ENCODE assay signal across 8 mouse cellular contexts in genomic region chr8:11419232-11419631, GRCm38 (mm10). TPM values are rescaled to one million over a fixed set of nuclear protein-coding genes. Genes with fewer than 3 reads are reported as not detected.
DNase-seq lines count a peak whose midpoint lies in the region; ATAC-seq lines count a peak whose summit lies in the region.

No protein-coding gene starts in this region.

- intact Hi-C loops in left cerebral cortex, postnatal 4 days (cut with DNase I) = no loop called here

- no peak for DNase-seq in forebrain, embryonic 11.5 days (ENCODE audit: low spot score)
- peak; percentile 58 for DNase-seq in MN1 (ENCODE audit: low spot score)
- peak; percentile 87 for DNase-seq in left cerebral cortex, postnatal 4 days
- no peak for DNase-seq in embryo, embryonic 10 days (ENCODE audit: low spot score)

- no peaks in the 10 kb centered on the region for H3K27me3 ChIP-seq in forebrain, embryonic 15.5 days
- H3K27me3 ChIP-seq in forebrain, embryonic 11.5 days (ENCODE audit: control insufficient read depth, insufficient read depth, low read length) = no peaks in the 10 kb centered on the region
- no peaks in the 10 kb centered on the region for H3K27me3 ChIP-seq in embryonic facial prominence, embryonic 13.5 days
- no peaks in the 10 kb centered on the region for H3K27me3 ChIP-seq in heart, embryonic 16.5 days (ENCODE audit: control insufficient read depth, insufficient read depth, low read length)
- H3K27me3 ChIP-seq in stomach, embryonic 15.5 days (replicated peaks) = no peaks in the 10 kb centered on the region

- H3K4me3 ChIP-seq in forebrain, embryonic 15.5 days = no peak overlapping the region
- H3K4me3 ChIP-seq in forebrain, embryonic 11.5 days (ENCODE audit: low read depth, low read length) = no peak overlapping the region
- H3K4me3 ChIP-seq in embryonic facial prominence, embryonic 13.5 days = no peak overlapping the region
- H3K4me3 ChIP-seq in heart, embryonic 16.5 days (ENCODE audit: low read length) = no peak overlapping the region
- H3K4me3 ChIP-seq in stomach, embryonic 15.5 days (replicated peaks) = no peak overlapping the region

- no peaks in the 10 kb centered on the region for H3K36me3 ChIP-seq in forebrain, embryonic 15.5 days
- H3K36me3 ChIP-seq in forebrain, embryonic 11.5 days (ENCODE audit: control insufficient read depth, insufficient read depth, low read length) = no peaks in the 10 kb centered on the region; the same call in 1 of the 2 replicates
- H3K36me3 ChIP-seq in embryonic facial prominence, embryonic 13.5 days = peaks cover 45% of the 10 kb centered on the region
- peaks cover 24% of the 10 kb centered on the region for H3K36me3 ChIP-seq in heart, embryonic 16.5 days (ENCODE audit: control insufficient read depth, insufficient read depth)
- peaks cover 19% of the 10 kb centered on the region; the same call in 1 of the 2 replicates for H3K36me3 ChIP-seq in stomach, embryonic 15.5 days

- no peak overlapping the region for H3K9ac ChIP-seq in forebrain, embryonic 15.5 days (replicated peaks)
- H3K9ac ChIP-seq in forebrain, embryonic 11.5 days (ENCODE audit: low read length) = no peak overlapping the region
- peak overlapping the region; percentile 41; the same call in 1 of the 2 replicates for H3K9ac ChIP-seq in embryonic facial prominence, embryonic 13.5 days
- H3K9ac ChIP-seq in heart, embryonic 16.5 days (ENCODE audit: low read length) = peak overlapping the region; percentile 44
- H3K9ac ChIP-seq in stomach, embryonic 15.5 days = no peak overlapping the region

- peak overlapping the region; percentile 73 for H3K27ac ChIP-seq in forebrain, embryonic 15.5 days (replicated peaks)
- H3K27ac ChIP-seq in forebrain, embryonic 11.5 days (ENCODE audit: low read depth, low read length) = no peak overlapping the region
- H3K27ac ChIP-seq in embryonic facial prominence, embryonic 13.5 days = peak overlapping the region; percentile 28; the same call in 1 of the 2 replicates
- peak overlapping the region; percentile 63 for H3K27ac ChIP-seq in heart, embryonic 16.5 days (ENCODE audit: low read length)
- 0 out of 2 replicates have a peak overlapping the region, but pooled peaks have one; percentile 21 for H3K27ac ChIP-seq in stomach, embryonic 15.5 days

- peaks cover 27% of the 10 kb centered on the region for H3K4me1 ChIP-seq in forebrain, embryonic 15.5 days
- peaks cover 4% of the 10 kb centered on the region; the same call in 1 of the 2 replicates for H3K4me1 ChIP-seq in forebrain, embryonic 11.5 days (replicated peaks; ENCODE audit: control insufficient read depth, insufficient read depth, low read length)
- peaks cover 11% of the 10 kb centered on the region for H3K4me1 ChIP-seq in embryonic facial prominence, embryonic 13.5 days
- H3K4me1 ChIP-seq in heart, embryonic 16.5 days (ENCODE audit: control insufficient read depth, insufficient read depth, low read length) = peaks cover 20% of the 10 kb centered on the region
- H3K4me1 ChIP-seq in stomach, embryonic 15.5 days = 0 out of 2 replicates have a peak, but pooled peaks cover 3% of the 10 kb centered on the region

- H3K4me2 ChIP-seq in forebrain, embryonic 15.5 days (replicated peaks) = peak overlapping the region; percentile 29
- no peak overlapping the region for H3K4me2 ChIP-seq in forebrain, embryonic 11.5 days (ENCODE audit: low read depth, low read length, severe bottlenecking)
- H3K4me2 ChIP-seq in embryonic facial prominence, embryonic 13.5 days = no peak overlapping the region
- peak overlapping the region; percentile 11; the same call in 1 of the 2 replicates for H3K4me2 ChIP-seq in heart, embryonic 16.5 days (ENCODE audit: low read depth, low read length)
- H3K4me2 ChIP-seq in stomach, embryonic 15.5 days = no peak overlapping the region

- 10% methylated on average over 6 of the region's 6 CpGs for WGBS in forebrain, embryonic 15.5 days
- 53% methylated on average over 6 of the region's 6 CpGs for WGBS in forebrain, embryonic 11.5 days
- WGBS in embryonic facial prominence, embryonic 13.5 days = 39% methylated on average over 6 of the region's 6 CpGs
- WGBS in heart, embryonic 16.5 days = 22% methylated on average over 6 of the region's 6 CpGs
- WGBS in stomach, embryonic 15.5 days = 35% methylated on average over 6 of the region's 6 CpGs

- no peaks in the 10 kb centered on the region for H3K9me3 ChIP-seq in forebrain, embryonic 15.5 days
- no peaks in the 10 kb centered on the region for H3K9me3 ChIP-seq in forebrain, embryonic 11.5 days (ENCODE audit: control insufficient read depth, low read length)
- H3K9me3 ChIP-seq in embryonic facial prominence, embryonic 13.5 days = no peaks in the 10 kb centered on the region
- H3K9me3 ChIP-seq in heart, embryonic 16.5 days (replicated peaks; ENCODE audit: control insufficient read depth, low read length) = no peaks in the 10 kb centered on the region
- H3K9me3 ChIP-seq in stomach, embryonic 15.5 days = no peaks in the 10 kb centered on the region

- ATAC-seq in forebrain, embryonic 15.5 days (replicated peaks) = peak; percentile 81
- no peak for ATAC-seq in forebrain, embryonic 11.5 days (replicated peaks; ENCODE audit: low FRiP score)
- 0 out of 2 replicates have a peak, but pooled peaks have one; percentile 40 for ATAC-seq in embryonic facial prominence, embryonic 13.5 days (ENCODE audit: insufficient number of reproducible peaks, insufficient read depth, low FRiP score, low TSS enrichment, low read depth)
- ATAC-seq in heart, embryonic 16.5 days (replicated peaks; ENCODE audit: extremely low read depth, insufficient read depth, low FRiP score) = peak; percentile 78
- ATAC-seq in stomach, embryonic 15.5 days (ENCODE audit: insufficient read depth, low FRiP score, low read depth) = no peak

RNA-seq across cellular contexts. Expression of gene Rab20, which starts 59.3 kb away (rescaled TPM):
- polyA plus RNA-seq in forebrain, embryonic 15.5 days (2015; fragmentation: Nextera tagmentation; extraction: Ambion mirVana) = 0.91 and 1.2 TPM in 2 replicates
- polyA plus RNA-seq in forebrain, embryonic 11.5 days (2014; fragmentation: Nextera tagmentation; extraction: Ambion mirVana) = 0.53 and 0.75 TPM in 2 replicates
- polyA plus RNA-seq in embryonic facial prominence, embryonic 13.5 days (2015; fragmentation: Nextera tagmentation; extraction: Ambion mirVana) = 0.67 and 2.1 TPM in 2 replicates
- polyA plus RNA-seq in heart, embryonic 16.5 days (2015; fragmentation: Nextera tagmentation; extraction: Ambion mirVana) = 44.7 and 47.8 TPM in 2 replicates
- under 1 TPM; 0.34 to 0.36 TPM for total RNA-seq in left cerebral cortex, postnatal 4 days (2021)
- polyA plus RNA-seq in stomach, embryonic 15.5 days (2015; fragmentation: Nextera tagmentation; extraction: Ambion mirVana) = 8.7 and 9.3 TPM in 2 replicates

Comparison
In these comparisons a context has a peak if more than half of its experiments do, and no peak if none do; other contexts are left out.
1. ATAC-seq: peak in forebrain, embryonic 15.5 days (single experiment), embryonic facial prominence, embryonic 13.5 days (single experiment) and heart, embryonic 16.5 days (single experiment); none in forebrain, embryonic 11.5 days (single experiment) and stomach, embryonic 15.5 days (single experiment).
2. H3K4me2 ChIP-seq: peak in forebrain, embryonic 15.5 days (single experiment) and heart, embryonic 16.5 days (single experiment); none in forebrain, embryonic 11.5 days (single experiment), embryonic facial prominence, embryonic 13.5 days (single experiment) and stomach, embryonic 15.5 days (single experiment).
3. H3K9ac ChIP-seq: peak in embryonic facial prominence, embryonic 13.5 days (single experiment) and heart, embryonic 16.5 days (single experiment); none in forebrain, embryonic 15.5 days (single experiment), forebrain, embryonic 11.5 days (single experiment) and stomach, embryonic 15.5 days (single experiment).
4. DNase-seq: peak in MN1 (single experiment) and left cerebral cortex, postnatal 4 days (single experiment); none in forebrain, embryonic 11.5 days (single experiment) and embryo, embryonic 10 days (single experiment).